Mouse (Mus musculus) neural tube, embryonic 11.5 days (tissue): Measurements from ENCODE around the gene Mthfd1l. TPM values are rescaled to one million over a fixed set of nuclear protein-coding genes. Genes with fewer than 3 reads are reported as not detected.
"Not testable (repeated sequence)": the region's sequence is repeated elsewhere in the genome, so short reads cannot be mapped to it uniquely, and the experiment has no call there.

Source experiments
- ATAC-seq: fragments of 200-750 bp; cut with Nextera tagmentation; 2 replicates; pipeline ENCODE4 v1.8.0; 2017; ENCODE audit warnings: moderate number of reproducible peaks, mild to moderate bottlenecking, moderate TSS enrichment, moderate library complexity; ENCODE audit not compliant: insufficient read depth, low FRiP score, low TSS enrichment
- DNase-seq: peaks from one replicate; pipeline ENCODE4 v3.0.0-alpha.2; 2015; ENCODE audit warnings: low spot score
- H3K27ac ChIP-seq: fragments of 300-500 bp; sonication (generic); 2 replicates; pipeline ENCODE4 v1.5.1; 2014; ENCODE audit warnings: low read depth, mild to moderate bottlenecking, low read length
- H3K27me3 ChIP-seq: fragments of 300-500 bp; sonication (generic); 2 replicates; pipeline ENCODE4 v1.6.1; 2014; ENCODE audit warnings: mild to moderate bottlenecking, low read length, mixed read lengths; ENCODE audit not compliant: control insufficient read depth, insufficient read depth
- H3K36me3 ChIP-seq: fragments of 300-500 bp; sonication (generic); 2 replicates; pipeline ENCODE4 v1.6.1; 2014; ENCODE audit warnings: mild to moderate bottlenecking, low read length, moderate library complexity, mixed read lengths; ENCODE audit not compliant: control insufficient read depth, insufficient read depth
- H3K4me1 ChIP-seq: fragments of 300-500 bp; sonication (generic); 2 replicates; pipeline ENCODE4 v1.6.1; 2014; ENCODE audit warnings: low read length, mixed read lengths; ENCODE audit not compliant: control insufficient read depth, insufficient read depth
- H3K4me2 ChIP-seq: fragments of 300-500 bp; sonication (generic); 2 replicates; pipeline ENCODE4 v1.6.1; 2014; ENCODE audit warnings: low read depth, mild to moderate bottlenecking, moderate library complexity
- H3K4me3 ChIP-seq: fragments of 300-500 bp; sonication (generic); 2 replicates; pipeline ENCODE4 v1.5.1; 2014; ENCODE audit warnings: low read depth, low read length
- H3K9ac ChIP-seq: fragments of 300-500 bp; sonication (generic); 2 replicates; pipeline ENCODE4 v1.6.1; 2014; ENCODE audit warnings: mild to moderate bottlenecking, low read length
- H3K9me3 ChIP-seq: fragments of 300-500 bp; sonication (generic); 2 replicates; pipeline ENCODE4 v1.6.1; 2016; ENCODE audit warnings: low read length; ENCODE audit not compliant: control insufficient read depth
- WGBS: fragments of 180-500 bp; shearing (Covaris S2); extraction: QIAGEN DNeasy Blood & Tissue Kit; methylation state at CpG from one replicate; pipeline ENCODE4 v1.1.7; 2014; 5-methylcytosine and 5-hydroxymethylcytosine counted together
- polyA plus RNA-seq: library from polyadenylated mRNA; unstranded; fragments of >200 nt; fragmentation: Nextera tagmentation; extraction: Ambion mirVana; gene quantifications from 2 replicates; pipeline ENCODE4 v1.2.1, GENCODE M21; 2014

Mthfd1l gene
- polyA plus RNA-seq, 1 experiment from 2014 or later, result 13.5 TPM

- not testable (repeated sequence) for H3K4me1 ChIP-seq, H3K4me2 ChIP-seq, DNase-seq, H3K4me3 ChIP-seq, ATAC-seq, H3K36me3 ChIP-seq, H3K9ac ChIP-seq, H3K27me3 ChIP-seq, H3K9me3 ChIP-seq, H3K27ac ChIP-seq
- 90% methylated on average over 7 of the region's 7 CpGs for WGBS
Measured at GRCm38 (mm10) chr10:4123280-4123945, 150.5 kb downstream of the Mthfd1l start.

DNA sequence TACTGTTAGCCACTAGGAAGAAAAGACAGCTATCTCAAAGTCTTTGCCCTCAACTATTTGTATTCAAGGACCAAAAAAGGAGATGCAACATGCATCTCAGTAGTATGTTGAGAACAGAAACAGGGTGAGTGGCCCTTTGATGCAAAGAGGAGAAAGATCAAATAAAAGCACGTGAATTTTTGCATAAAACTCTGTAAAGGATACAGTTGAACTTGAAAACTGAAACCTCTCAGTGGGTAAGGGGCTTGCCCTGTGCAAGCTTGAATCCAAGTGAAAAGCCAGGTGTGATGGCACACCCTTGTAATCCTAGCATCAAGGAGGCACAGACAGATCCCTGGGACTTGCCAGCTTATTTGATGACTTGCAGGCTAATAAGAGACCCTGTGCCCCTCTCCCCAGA is 151.2 kb downstream of the Mthfd1l start:
- ATAC-seq (no peak), DNase-seq (no peak)
- WGBS, result 61% methylated on average over 1 of the region's 1 CpGs
- no peak overlapping the region for H3K27ac ChIP-seq
- no peaks in the 10 kb centered on the region for H3K27me3 ChIP-seq
- H3K4me2 ChIP-seq, result no peak overlapping the region
- no peak overlapping the region for H3K9ac ChIP-seq
- H3K9me3 ChIP-seq, result no peaks in the 10 kb centered on the region
- no peaks in the 10 kb centered on the region for H3K4me1 ChIP-seq
- H3K4me3 ChIP-seq, result no peak overlapping the region
- no peaks in the 10 kb centered on the region for H3K36me3 ChIP-seq

DNA sequence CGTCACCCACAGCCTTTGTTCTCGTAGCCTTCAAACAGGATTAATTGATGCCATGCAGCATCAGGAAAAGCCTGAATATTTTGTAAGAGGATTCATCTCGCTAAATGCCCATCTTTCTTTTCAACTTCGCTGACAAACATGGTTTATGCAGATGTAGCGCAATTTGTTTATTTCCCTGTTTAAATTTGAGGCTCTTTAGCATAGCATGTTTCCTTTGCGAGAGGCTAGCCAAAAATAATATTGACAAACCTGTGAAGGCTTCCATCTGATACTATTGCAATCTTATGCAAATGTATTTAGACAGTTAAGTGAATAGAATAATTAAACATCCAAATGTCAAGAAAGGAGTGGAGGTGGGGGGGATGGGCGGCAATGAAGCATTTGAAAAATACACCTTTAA is 152.3 kb downstream of the Mthfd1l start:
- H3K9me3 ChIP-seq, result no peaks in the 10 kb centered on the region
- H3K27ac ChIP-seq, result no peak overlapping the region
- no peak overlapping the region for H3K4me2 ChIP-seq
- DNase-seq, result no peak
- no peak overlapping the region for H3K4me3 ChIP-seq
- 89% methylated on average over 7 of the region's 7 CpGs for WGBS
- no peaks in the 10 kb centered on the region for H3K4me1 ChIP-seq
- ATAC-seq, result no peak
- H3K36me3 ChIP-seq, result no peaks in the 10 kb centered on the region
- H3K27me3 ChIP-seq, result no peaks in the 10 kb centered on the region
- no peak overlapping the region for H3K9ac ChIP-seq

DNA sequence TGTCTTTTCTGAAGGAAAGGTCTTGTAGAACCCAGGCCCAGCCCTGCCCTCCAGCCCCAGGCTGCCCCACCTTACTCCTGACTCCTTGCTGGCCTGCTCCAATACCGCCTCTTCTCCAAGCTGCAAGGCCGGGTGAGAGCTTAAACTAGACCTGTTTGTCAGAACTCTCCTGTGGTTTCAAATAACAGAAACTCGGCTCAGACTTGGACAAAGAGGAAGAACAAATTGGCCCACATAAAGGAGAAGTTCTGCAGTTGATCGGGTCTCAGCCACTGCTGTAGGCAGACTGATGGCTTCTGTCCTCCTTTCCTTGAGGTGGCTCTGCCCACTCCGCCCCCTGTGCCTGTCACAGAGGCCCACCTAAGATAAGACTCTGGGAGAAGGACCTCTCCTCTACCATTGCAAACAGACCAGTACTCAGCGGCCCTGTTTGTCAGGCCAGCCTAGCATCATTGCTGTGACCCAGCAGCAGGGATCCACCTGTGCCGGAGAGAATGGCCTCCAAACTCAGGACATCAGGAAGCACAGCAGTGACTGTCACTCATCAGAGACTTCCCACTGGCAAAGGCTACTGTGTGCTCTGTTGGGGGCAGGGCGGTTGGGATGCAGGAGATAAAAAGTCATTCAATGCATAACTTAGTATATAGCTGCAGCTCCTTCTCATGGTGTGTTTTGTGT is 153.6 kb downstream of the Mthfd1l start:
- Histone ChIP-seq H3K4me3 (no peak overlapping the region), H3K27me3 (no peaks in the 10 kb centered on the region), H3K9ac (no peak overlapping the region), H3K27ac (no peak overlapping the region), H3K4me1 (no peaks in the 10 kb centered on the region), H3K4me2 (no peak overlapping the region), H3K9me3 (no peaks in the 10 kb centered on the region), H3K36me3 (no peaks in the 10 kb centered on the region)
- DNase-seq, result no peak
- ATAC-seq, result no peak
- 60% methylated on average over 8 of the region's 8 CpGs for WGBS

- Histone ChIP-seq H3K4me2 (no peak overlapping the region), H3K4me3 (no peak overlapping the region), H3K27me3 (no peaks in the 10 kb centered on the region), H3K9ac (no peak overlapping the region), H3K36me3 (no peaks in the 10 kb centered on the region), H3K9me3 (no peaks in the 10 kb centered on the region), H3K27ac (no peak overlapping the region), H3K4me1 (no peaks in the 10 kb centered on the region)
- ATAC-seq (no peak), DNase-seq (no peak)
- 68% methylated on average over 10 of the region's 10 CpGs for WGBS
Measured at GRCm38 (mm10) chr10:4128411-4128810, 155.5 kb downstream of the Mthfd1l start.

DNA sequence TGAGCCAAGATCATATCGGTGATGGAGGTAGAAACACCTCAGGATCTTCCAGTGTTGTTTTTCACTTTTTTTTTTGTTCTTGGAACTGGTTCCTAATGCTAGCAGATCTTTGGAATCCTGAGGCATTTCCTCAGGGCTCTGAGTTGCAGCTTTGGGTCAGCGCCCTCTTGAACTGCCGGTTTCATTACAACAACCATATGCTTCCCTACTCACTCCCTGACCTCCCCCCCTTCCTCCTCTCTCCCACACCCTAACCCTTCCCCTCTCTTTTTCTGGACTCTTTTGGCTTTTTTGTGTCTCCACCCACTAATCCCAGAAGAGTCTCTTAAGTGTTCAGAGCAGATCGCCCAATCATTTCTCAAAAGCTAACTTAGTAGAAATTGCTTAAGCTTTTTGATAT is 156.0 kb downstream of the Mthfd1l start:
- Histone ChIP-seq H3K36me3 (no peaks in the 10 kb centered on the region), H3K27ac (no peak overlapping the region), H3K27me3 (no peaks in the 10 kb centered on the region), H3K9me3 (no peaks in the 10 kb centered on the region), H3K4me2 (no peak overlapping the region), H3K4me1 (no peaks in the 10 kb centered on the region), H3K9ac (no peak overlapping the region), H3K4me3 (no peak overlapping the region)
- DNase-seq (no peak), ATAC-seq (no peak)
- 64% methylated on average over 4 of the region's 4 CpGs for WGBS

GRCm38 (mm10) chr10:4129461-4129860 is 156.5 kb downstream of the Mthfd1l start:
- no peaks in the 10 kb centered on the region for H3K27me3 ChIP-seq
- WGBS, result 88% methylated on average over 8 of the region's 8 CpGs
- ATAC-seq (no peak), DNase-seq (no peak)
- no peak overlapping the region for H3K27ac ChIP-seq
- H3K9me3 ChIP-seq, result no peaks in the 10 kb centered on the region
- no peaks in the 10 kb centered on the region for H3K36me3 ChIP-seq
- H3K4me1 ChIP-seq, result no peaks in the 10 kb centered on the region
- H3K9ac ChIP-seq, result no peak overlapping the region
- no peak overlapping the region for H3K4me3 ChIP-seq
- H3K4me2 ChIP-seq, result no peak overlapping the region

GRCm38 (mm10) chr10:4130034-4130607 is 157.2 kb downstream of the Mthfd1l start:
- Histone ChIP-seq H3K27me3 (no peaks in the 10 kb centered on the region), H3K4me3 (no peak overlapping the region), H3K4me2 (no peak overlapping the region), H3K9me3 (no peaks in the 10 kb centered on the region), H3K27ac (no peak overlapping the region), H3K36me3 (no peaks in the 10 kb centered on the region), H3K4me1 (no peaks in the 10 kb centered on the region), H3K9ac (no peak overlapping the region)
- ATAC-seq, result no peak
- DNase-seq, result no peak
- 85% methylated on average over 11 of the region's 11 CpGs for WGBS

DNA sequence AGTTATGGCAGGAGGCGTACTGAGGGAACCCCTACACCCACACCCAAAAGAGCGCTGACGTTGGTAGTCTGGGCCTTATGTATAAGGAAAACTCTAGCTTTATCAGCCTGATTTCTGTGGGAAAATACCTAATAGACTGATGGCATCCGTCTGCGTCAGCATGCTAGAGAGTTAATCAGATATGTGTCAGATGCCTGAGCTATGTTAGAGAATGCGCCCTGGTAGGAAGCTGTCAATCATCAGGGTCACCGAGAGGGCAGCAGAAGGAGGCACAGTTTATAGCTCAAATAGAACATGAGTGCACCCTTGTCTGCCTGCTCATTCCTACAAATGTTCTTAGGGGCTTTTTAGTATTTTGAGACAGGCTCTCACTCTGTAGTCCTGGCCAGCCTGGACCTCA is 159.8 kb downstream of the Mthfd1l start:
- Histone ChIP-seq H3K27me3 (no peaks in the 10 kb centered on the region), H3K27ac (no peak overlapping the region), H3K4me3 (no peak overlapping the region), H3K36me3 (no peaks in the 10 kb centered on the region), H3K9ac (no peak overlapping the region), H3K4me1 (no peaks in the 10 kb centered on the region), H3K9me3 (no peaks in the 10 kb centered on the region), H3K4me2 (no peak overlapping the region)
- no peak for DNase-seq
- WGBS, result 63% methylated on average over 7 of the region's 7 CpGs
- no peak for ATAC-seq
